Mouse (Mus musculus): ENCODE results near the gene Atp13a2.

Gene Atp13a2

DNA sequence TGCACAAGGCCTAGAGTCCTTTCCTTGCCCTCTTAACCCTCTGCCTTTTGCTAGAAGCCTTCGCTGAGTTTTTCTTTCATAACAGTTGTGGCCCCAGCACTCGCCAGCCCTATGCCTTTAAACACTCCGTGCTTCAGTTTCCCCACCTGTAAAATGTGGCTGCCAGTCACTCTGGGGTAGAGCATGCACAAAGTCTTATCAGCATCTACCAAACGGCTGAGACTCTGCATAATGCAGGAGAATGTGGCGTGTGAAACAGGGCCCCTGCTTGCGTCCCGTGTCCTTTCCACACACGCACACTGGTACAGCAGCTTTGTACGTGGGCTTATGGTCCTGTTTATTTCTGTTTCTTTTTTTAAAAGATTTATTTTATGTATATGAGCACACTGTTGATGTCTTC lies 10.1 kb downstream of the Atp13a2 start:
- 91% methylated on average over 9 of the region's 9 CpGs for WGBS

DNA sequence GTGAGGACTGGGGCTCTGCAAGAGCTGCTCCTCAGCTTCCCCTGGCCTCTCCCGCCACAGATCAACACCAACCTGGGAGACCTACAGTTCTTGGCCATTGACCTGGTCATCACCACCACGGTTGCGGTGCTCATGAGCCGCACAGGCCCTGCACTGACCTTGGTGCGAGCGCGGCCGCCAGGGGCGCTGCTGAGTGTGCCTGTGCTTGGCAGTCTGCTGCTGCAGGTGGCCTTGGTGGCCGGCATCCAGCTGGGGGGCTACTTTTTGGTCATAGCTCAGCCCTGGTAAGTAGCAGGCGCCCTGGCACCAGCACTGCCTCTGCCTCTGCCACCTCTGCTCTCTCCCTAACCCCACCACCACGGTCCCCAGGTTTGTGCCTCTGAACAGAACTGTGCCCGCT lies 19.3 kb downstream of the Atp13a2 start:
- 80% methylated on average over 13 of the region's 13 CpGs for WGBS

DNA sequence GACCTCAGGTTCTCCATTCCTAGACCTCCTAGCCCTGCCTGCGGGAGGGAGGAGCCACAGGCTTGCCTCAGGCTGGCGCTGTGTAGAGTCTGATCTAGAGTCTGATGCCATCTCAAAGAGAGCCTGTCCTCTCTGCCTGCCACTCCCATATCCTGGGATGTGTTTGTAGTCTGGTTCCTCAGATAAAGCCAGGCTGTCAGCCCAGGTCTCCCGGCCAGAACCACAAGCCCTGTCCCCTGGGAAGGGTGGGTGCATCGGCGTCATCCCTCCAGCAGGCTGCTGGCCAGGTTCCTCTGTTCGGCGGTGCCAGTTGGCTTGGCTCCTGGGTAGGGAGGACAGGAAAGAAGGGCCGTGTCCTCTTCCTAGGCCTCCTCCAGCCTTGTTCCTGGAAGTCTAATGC lies 21.4 kb downstream of the Atp13a2 start:
- 40% methylated on average over 8 of the region's 8 CpGs for WGBS

DNA sequence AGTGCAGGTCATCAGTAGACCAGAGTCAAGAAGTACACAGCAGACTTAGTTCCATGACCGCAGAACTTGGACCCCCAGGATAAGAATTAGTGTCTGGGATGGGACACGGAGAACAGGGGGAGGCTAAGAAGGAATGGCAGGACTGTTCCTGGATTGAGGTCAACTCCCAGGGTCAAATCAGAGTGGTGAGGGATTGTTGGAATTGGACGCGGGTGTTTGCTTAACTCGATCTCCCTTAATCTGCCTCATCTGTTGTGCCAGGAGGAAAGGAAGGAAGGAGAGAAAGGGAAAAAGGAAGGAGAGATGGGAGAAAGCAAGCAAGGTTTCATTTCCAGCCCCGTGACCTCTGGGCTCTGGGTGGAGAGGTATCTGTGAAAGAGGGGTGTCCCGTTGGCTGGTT lies 23.4 kb downstream of the Atp13a2 start, which contains the start of gene Mfap2:
Gene Mfap2, plus strand, starts transcription at position 301 of the 400 bp plus-strand sequence.
- WGBS: 22% methylated on average over 7 of the region's 7 CpGs

DNA sequence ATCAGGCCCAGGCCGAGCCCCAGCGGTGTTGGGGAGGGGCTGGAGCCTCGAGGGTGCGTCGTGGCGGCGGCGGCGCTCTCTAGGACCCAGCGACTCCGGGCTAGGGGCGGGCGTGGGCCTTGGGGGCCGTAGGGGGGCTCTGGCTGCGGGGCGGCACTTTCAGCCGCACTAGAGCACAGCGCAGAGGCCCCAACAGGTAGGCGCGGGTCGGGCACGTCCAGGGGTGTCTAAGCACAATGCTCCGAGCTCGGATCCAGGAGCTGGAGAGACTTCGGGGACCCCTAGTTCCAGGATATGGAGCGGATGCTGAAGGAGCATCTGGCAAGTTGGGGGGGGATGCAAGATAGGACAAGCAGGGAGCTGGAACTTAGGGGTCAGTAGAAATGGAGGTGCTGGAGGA lies 23.9 kb downstream of the Atp13a2 start:
- 2% methylated on average over 26 of the region's 26 CpGs for WGBS

DNA sequence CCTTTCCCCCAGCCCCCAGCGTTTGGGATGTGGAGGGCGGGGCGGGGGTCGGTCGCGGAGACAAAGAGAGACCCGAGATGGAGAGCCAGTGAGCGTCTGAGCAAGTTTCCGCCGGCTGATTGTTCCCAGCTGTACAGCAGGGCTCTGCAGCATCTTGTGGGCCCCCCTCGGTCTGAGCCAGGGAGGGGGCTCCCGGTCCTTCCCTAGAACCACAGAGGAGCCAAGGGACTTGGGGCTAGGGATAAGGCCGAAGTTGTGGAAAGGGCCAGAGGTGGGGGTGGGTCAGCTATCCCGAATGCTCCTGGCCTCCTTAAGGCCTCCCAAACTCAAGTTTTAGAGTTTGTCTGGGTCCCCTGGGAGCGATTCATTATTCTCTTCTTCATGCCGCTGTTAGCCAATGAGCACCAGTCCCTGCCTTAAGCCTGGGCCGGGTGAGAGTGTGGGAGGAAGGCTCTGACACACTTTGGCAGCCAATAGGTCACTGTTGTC lies 24.3 kb downstream of the Atp13a2 start:
- WGBS: 6% methylated on average over 17 of the region's 17 CpGs

DNA sequence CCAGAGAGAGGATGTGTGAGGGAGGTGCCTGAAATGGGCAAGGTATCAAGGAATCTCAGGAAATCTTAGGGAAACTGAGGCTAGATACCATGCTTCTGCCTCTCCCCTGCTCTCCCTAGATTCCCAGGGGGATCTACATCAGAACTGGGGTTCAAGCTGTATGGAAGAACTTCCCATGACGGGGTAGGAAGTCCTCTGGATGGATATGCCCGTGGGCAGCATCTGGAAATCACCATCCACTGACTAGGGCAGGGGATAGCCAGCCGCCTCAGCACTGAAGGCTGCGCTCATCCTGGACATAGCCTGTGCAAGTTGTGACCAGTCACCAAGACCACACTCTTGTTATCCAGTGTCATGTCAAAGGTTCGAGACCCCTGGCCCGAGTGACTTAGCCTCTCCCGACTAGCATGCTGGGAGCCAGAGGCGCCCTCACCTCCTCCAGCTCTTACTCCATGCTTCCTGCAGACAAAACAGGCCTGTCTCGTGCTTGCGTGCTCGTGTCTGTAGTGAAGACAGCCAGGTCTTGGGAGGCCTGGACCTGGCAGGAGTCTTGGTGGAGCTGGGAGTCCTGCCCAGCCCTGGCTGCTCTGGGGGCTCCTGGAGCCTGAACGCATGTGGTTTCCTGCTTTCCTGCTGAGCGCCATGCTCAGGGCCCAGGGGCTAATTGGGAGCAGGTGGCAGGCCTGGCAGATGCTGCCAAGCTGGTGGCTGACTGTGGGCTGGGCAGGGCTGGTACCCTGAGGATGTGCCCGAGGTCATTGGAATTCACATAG lies 25.1 kb downstream of the Atp13a2 start:
- WGBS: 39% methylated on average over 14 of the region's 14 CpGs

DNA sequence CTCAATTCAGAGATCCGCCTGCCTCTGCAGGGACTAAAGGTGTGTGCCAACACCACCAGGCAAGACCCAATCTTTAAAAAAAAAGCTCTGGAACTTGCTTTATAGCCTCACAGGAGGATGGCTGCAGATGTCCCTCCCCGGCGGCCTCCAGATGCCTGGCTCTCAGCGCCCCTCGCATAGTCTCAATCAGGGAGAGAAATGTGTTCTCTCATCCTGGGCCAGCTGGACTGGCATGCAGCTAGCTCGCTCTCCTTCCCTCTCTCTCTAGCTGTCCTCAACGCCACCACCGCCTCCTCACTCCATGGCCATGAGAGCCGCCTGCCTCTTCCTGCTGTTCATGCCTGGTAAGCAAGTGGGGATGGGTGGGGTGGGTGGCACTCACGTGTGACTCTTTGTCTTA lies 25.9 kb downstream of the Atp13a2 start:
- WGBS: 52% methylated on average over 10 of the region's 10 CpGs

DNA sequence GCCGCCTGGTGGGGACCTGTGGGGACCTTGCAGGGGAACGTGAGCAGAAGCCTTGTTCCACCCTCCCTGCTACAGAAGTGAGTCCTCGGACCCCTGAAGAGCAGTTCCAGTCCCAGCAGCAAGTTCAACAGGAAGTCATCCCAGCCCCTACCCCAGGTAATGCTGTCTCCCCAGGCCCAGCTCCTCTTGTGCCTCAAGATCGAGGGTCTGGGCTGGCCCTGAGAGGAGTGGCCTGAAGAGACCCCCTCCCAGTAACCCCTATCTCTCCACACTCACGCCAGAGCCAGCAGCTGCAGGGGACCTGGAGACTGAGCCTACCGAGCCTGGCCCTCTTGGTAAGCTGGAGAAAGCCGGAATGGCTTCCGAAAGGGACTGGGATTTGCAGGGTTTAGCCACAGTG lies 27.4 kb downstream of the Atp13a2 start:
- WGBS: 84% methylated on average over 8 of the region's 8 CpGs

DNA sequence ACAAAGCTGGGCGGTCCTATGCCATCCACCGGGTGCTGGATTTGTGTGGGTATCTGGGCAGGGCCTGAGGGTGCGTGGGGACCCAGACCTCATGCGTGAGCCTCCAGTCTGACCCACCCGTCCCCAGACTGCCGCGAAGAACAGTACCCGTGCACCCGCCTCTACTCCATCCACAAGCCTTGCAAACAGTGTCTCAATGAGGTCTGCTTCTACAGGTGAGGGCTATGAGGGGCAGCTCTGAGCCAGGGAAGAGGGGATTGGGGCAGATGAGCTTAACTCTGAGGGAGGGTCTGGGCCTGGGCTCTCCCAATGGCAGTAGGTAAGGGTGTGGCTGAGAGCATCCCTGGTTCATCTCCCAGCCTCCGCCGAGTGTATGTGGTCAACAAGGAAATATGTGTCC lies 28.2 kb downstream of the Atp13a2 start:
- WGBS: 90% methylated on average over 11 of the region's 11 CpGs

DNA sequence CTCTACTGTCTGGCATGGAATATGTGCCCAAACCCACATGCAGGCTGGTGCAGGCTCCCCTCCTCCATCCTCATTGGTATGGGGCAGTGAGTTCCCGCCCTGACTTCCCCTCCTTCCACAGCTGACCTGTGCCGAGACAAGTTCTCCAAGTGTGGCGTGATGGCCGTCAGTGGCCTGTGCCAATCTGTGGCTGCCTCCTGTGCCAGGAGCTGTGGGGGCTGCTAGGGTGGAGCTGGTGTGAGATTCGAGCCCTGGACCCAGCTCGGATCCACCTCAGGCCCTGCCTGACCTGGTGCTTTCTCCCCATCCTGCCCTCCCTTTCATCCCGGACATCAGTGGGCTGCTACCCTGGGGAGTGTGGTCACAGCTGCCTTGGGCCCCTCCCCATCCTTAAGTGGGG lies 28.7 kb downstream of the Atp13a2 start:
- 65% methylated on average over 7 of the region's 7 CpGs for WGBS

DNA sequence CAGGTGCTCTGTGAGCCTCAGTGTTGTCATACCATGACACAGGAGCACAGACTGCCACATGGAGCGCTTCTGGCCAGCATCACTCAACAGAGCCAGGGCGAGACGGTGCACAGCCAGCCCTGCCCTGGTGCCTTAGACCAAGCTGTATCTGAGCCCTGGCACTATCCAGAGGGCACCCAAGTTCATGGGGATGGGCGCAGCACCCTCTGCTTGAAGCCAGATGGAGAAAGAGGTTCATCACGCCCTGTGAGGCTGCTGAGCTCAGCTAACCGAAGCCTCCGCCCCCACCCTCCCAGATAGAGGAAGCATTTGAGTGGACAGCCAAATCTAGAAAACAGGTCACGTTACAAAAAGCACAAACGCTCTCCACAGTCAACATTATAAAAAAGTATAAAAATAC lies 29.6 kb downstream of the Atp13a2 start:
- 47% methylated on average over 9 of the region's 9 CpGs for WGBS

DNA sequence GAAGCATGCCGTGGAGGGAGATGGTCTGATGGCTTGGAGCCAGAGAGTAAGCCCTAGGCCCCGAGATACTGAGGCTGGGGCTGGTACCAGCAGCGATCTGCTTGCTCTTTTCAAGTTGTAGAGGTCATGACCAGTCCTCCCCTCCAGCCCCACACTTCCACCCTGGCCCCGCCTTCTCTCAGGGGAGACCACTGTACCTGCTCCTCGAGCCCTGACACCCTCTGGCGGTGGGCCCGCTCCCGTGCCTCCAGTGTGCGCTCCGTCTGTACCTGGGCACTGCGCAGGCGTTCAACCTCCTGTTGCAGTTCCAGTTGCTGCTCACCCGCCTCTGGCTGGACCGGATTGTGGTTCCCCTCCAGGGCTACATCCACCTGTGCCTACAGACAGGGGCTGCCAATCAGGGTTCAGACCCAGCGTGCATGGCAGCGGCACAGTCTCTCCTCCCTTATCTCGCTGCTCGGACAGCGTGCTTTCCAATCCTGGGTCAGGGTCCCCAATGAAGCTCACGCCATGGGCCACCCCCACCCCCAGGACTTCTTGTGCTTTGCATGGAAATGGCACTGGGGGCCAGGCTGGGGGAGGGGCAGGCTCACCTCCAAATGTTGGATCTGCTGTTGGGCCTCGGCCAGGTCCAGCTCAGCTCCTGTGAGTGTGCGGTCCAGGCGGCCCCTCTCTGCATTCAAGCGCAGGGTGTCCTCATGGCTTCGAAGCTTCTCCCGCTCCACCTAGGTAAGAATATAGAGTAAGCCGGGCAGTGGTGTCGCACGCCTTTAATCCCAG lies 31.2 kb downstream of the Atp13a2 start:
- WGBS: 88% methylated on average over 29 of the region's 29 CpGs

DNA sequence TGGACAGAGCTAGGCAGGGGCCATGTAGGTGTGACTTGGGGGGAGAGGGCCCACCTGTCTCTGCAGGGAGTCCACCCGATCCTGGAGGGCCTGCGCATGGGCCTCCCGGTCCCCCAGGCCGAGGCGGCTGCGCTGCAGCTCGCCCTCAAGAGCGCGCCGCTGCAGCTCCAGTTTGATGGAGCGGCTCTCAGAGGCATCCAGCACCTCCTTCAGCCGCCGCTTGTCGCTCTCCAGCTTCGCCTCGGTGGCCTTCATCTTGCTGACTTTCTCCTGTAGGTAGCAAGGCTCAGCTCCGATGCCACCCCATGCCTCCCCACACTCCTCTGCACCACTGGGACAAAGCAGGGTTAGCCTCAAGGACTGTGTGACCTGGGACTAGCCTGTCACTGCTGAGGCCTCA lies 33.5 kb downstream of the Atp13a2 start:
- 90% methylated on average over 17 of the region's 17 CpGs for WGBS

DNA sequence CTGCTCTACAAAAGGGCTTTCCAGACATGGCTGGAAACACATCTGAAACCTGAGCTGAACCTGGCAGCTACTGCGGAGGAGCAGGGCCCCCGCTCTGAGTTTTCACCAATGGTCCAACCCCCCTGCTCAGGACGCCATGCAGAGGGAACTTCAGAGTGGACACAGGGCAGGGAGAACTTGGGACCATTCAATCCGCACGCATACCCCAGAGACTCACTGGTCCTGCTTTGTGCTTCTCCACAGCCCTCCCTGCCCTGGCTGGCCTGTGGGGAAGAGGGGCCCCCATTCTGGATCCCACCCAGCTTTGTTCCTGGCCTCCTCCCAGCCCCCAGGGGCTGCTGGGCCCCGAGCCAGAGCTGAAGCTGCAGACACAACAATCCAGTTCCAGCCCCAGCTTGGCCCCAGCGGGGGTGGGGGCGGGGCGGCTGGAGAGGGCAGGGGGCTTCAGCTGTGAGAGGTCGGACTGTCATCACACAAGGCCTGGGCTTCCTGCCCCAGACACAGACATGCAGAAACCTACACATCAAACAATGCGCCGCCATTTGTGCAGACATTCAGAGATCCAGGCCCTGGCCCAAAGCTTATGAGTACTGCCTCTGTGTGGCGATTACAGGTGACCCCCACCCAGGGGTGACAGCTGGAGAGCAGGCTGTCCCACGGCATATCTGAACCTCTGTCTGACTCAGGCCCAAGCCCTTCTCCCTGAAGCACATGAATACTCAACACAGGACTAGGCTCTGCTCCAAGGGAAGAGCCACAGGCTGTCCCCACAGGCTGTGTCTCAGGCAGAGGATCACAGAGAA lies 34.3 kb downstream of the Atp13a2 start:
- 43% methylated on average over 14 of the region's 14 CpGs for WGBS

DNA sequence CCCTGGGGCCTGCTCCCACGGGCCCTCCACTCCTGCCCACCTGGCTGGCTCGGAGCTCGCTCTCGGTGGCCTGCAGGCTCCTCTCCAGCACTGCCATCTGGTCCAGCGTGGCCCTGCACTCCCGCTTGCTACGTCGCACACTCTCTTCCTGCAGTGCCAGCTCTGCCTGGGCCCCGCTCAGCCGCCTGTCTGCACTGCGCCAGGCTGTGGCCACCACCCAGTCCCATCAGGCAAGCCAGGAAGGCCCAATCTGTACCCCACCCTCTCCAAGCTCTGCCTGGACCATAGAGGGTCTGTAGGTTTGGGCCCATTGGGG lies 34.9 kb downstream of the Atp13a2 start:
- WGBS: 23% methylated on average over 11 of the region's 11 CpGs

DNA sequence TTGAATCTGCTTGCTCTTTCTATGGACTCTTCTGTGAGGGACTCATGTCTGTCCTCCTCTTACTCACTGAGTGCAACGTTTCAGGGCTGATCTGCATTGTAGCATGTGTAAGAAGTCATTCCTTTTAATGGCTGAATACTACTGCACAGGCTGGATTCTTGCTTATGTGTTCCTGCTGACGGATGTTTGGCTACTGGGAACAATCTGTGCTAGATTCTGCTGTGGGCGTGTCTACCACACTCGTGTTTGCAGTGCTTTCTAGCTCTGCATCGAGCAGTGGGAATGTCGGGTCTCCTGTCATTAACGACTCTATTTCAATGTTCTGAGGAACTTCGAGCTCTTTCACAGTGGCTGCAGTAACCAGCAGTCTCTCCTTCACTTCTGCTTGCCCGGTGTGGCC lies 37.4 kb downstream of the Atp13a2 start:
- 33% methylated on average over 9 of the region's 9 CpGs for WGBS

DNA sequence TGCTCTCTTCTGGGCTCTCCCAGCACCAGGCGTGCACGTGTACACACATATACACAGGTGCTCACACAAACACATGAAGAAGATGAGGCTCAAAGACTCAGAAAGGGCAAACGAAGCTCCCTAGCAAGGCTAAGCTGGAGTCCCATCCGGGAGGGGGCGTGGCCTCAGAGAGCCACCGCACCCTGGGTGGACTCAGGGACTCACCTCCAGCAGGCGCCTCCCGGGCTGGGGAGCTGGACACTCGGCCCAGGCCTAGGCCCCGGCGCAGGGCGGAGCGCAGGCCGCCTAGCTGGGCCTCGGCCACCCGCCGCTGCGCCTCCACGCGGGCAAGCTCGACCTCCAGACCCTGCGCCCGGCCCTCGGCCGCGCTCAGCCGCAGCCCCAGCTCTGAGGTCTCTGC lies 38.3 kb downstream of the Atp13a2 start:
- 90% methylated on average over 27 of the region's 27 CpGs for WGBS

DNA sequence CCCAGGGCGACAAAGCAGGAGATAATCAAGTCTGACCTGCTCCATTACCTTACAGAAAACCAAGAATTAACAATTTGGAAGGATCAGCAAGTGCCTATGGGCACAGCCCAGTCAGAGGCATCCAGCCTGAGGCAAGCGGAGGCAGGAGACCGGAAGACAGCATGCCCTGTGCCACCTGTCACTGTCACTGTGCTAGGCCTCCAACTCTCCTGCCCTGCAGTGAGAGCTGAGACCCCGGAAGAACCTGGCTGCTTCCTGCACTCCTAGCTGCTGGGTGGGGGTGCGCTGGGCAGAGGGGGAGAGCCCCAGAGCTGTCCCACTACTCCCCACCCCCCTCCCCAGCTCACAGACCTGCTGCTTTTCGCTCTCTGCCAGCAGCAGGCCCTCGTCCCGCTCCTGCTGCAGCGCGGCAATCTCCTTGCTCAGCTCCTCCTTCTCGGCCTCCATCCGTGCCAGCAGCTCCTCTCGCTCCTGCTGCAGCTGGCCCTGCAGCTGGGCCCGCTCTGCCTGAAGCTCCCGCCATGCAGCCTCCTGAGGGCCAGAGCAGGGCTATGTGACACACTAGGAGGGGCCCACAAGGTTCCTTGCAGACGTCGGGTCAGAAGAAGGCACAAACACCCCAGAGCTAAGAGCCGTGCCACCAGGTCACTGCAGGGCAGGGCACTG lies 44.0 kb downstream of the Atp13a2 start:
- WGBS: 78% methylated on average over 18 of the region's 18 CpGs

DNA sequence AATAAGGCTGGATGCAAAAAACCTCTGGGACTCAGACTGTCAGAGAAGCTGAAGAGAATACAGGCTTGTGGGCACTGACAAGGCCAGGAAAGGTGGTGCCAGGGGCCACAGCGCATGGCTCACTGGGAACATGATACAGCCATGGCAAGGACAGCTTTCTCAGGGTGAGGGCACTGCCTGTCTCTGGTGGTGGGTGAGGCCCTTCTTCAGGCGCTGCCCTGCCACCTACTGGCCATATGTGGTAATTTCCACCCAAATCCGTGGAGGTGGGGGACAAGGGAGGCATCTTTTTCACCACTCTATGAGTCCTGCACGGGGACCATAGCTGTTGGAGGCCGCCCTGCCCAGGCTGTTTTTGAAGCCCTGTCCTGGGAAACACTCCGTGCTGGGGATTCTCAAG lies 45.1 kb downstream of the Atp13a2 start:
- 20% methylated on average over 6 of the region's 6 CpGs for WGBS

DNA sequence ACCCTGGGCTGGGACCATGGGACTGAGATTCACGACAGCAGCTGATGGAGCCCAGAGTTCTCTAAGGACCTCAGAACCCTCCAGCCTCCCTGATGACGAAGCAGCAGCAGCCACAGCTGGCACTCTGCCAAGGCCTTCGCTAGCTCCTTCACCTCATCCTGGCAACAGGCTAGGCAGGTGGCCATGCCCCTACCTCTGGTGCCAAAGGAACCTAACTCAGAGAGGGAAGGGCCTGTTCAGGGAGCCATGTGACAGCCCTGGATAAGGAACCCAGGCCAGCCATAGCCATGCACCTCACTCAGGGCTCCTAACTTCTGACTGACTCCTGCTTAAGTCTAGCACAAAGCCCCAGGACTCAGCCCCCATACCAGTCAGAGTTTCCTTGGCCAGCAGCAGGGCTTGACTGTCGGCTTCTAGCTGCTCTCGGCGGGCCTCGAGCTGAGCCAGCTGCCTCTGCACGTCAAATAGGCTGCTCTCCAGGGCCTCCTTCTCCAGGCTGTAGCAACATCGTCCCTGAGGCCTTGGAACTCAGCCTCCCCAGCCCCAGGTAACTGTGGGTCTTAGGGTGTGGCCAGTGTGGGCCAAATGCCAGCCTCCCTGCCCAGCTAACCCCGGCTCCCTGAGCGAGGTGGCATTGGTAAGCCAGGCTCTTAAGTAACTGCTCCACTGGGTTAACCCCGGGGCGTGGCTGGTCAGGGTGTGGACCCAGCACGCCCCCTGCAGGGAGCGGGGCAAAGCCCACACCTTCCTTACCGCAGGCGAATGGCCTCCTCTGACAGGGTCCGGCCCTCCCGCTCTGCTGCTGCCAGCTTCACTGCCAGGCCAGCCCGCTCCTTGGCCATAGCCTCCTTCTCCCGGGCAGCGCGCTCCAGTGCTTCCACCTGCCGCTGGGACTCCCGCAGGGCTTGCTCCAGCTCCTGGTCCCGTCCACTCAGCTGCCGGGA lies 47.2 kb downstream of the Atp13a2 start:
- 74% methylated on average over 27 of the region's 27 CpGs for WGBS

Measured in cerebral cortex, adult 2 months (tissue).